8 mouse cellular contexts compared by ENCODE assay signal in the genomic region with DNA sequence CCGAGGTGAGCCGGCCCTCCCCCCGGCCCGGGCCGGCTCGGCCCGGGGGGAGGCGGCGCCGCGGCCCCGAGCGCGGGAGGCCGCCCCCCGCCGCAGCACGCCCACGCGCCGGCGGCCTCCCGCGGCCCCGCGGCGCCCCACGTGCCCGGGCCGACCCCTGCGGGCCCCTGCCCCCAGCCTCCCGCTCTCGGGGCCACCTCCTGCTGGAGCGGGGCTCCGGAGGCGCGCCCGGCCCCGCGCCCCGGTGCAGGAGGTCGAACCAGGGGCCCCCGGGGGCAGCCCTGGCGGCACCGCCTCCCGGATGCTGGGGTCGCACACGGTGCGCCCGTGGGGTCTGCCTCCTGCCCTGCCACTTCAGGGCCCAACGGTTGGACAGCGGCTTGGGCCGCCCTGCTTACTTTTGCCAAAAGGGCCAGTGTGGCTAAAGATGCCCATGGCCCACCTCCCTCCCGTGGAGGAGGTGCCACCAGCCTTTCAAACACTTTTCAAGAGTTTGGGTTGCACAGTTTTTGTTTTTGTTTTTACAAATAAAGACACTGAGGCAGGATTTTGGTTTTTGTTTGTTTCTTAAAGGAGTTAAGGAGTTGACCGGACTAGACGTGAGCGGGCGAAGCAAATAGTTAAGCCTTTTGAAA. TPM values are rescaled to one million over a fixed set of nuclear protein-coding genes. Genes with fewer than 3 reads are reported as not detected.
A peak's percentile ranks its signal among the peaks of the same experiment; 100 is the strongest.
DNase-seq lines count a peak whose midpoint lies in the region; ATAC-seq lines count a peak whose summit lies in the region.

No protein-coding gene starts in this region.

- no peaks in the 10 kb centered on the region for H3K9me3 ChIP-seq in forebrain, embryonic 16.5 days (ENCODE audit: control insufficient read depth, low read length)
- no peaks in the 10 kb centered on the region for H3K9me3 ChIP-seq in hindbrain, embryonic 14.5 days (ENCODE audit: control insufficient read depth, low read length)
- no peaks in the 10 kb centered on the region for H3K9me3 ChIP-seq in limb, embryonic 12.5 days
- H3K9me3 ChIP-seq in midbrain, embryonic 14.5 days (ENCODE audit: control insufficient read depth, low read length), result no peaks in the 10 kb centered on the region

- ATAC-seq in forebrain, embryonic 16.5 days, result peak; percentile 69
- peak; percentile 77; the same call in 1 of the 2 replicates for ATAC-seq in hindbrain, embryonic 14.5 days (ENCODE audit: low FRiP score)
- peak; percentile 34 for ATAC-seq in limb, embryonic 12.5 days (ENCODE audit: insufficient number of reproducible peaks, insufficient read depth, low FRiP score, low TSS enrichment, low read depth)
- ATAC-seq in midbrain, embryonic 14.5 days (ENCODE audit: low FRiP score, low TSS enrichment), result peak; percentile 79

- H3K4me2 ChIP-seq in forebrain, embryonic 16.5 days (ENCODE audit: low read length), result peak overlapping the region; percentile 96
- H3K4me2 ChIP-seq in hindbrain, embryonic 14.5 days (replicated peaks), result peak overlapping the region; percentile 98
- peak overlapping the region; percentile 87 for H3K4me2 ChIP-seq in limb, embryonic 12.5 days
- H3K4me2 ChIP-seq in midbrain, embryonic 14.5 days (ENCODE audit: low read length), result peak overlapping the region; percentile 87

- DNase-seq in ovary, postnatal 10 days (ENCODE audit: low spot score), result peak; percentile 24
- no peak for DNase-seq in ovary, adult 18-20 months (ENCODE audit: low spot score)
- peak; percentile 23 to 62 for DNase-seq in cerebellum, adult 18-20 months
- DNase-seq in hindbrain, embryonic 14.5 days (ENCODE audit: low spot score), result peak; percentile 46
- peak; percentile 63 for DNase-seq in midbrain, embryonic 14.5 days
- DNase-seq in testis, postnatal 14 days (ENCODE audit: low spot score), result peak; percentile 74

- peak overlapping the region; percentile 90 for H3K27ac ChIP-seq in forebrain, embryonic 16.5 days (ENCODE audit: low read length)
- H3K27ac ChIP-seq in hindbrain, embryonic 14.5 days, result peak overlapping the region; percentile 98
- peak overlapping the region; percentile 99 for H3K27ac ChIP-seq in limb, embryonic 12.5 days
- H3K27ac ChIP-seq in midbrain, embryonic 14.5 days (replicated peaks; ENCODE audit: low read depth, low read length), result peak overlapping the region; percentile 97

- H3K9ac ChIP-seq in forebrain, embryonic 16.5 days (replicated peaks; ENCODE audit: low read depth, low read length), result peak overlapping the region; percentile 98
- peak overlapping the region; percentile 98 for H3K9ac ChIP-seq in hindbrain, embryonic 14.5 days
- peak overlapping the region; percentile 98 for H3K9ac ChIP-seq in limb, embryonic 12.5 days (replicated peaks)
- H3K9ac ChIP-seq in midbrain, embryonic 14.5 days (replicated peaks; ENCODE audit: low read length), result peak overlapping the region; percentile 97

- H3K27me3 ChIP-seq in forebrain, embryonic 16.5 days (replicated peaks; ENCODE audit: control insufficient read depth, insufficient read depth, low read length), result no peaks in the 10 kb centered on the region
- no peaks in the 10 kb centered on the region for H3K27me3 ChIP-seq in hindbrain, embryonic 14.5 days (ENCODE audit: control insufficient read depth, insufficient read depth, low read length)
- H3K27me3 ChIP-seq in limb, embryonic 12.5 days, result no peaks in the 10 kb centered on the region
- H3K27me3 ChIP-seq in midbrain, embryonic 14.5 days (ENCODE audit: control insufficient read depth, insufficient read depth, low read length), result no peaks in the 10 kb centered on the region

- H3K4me3 ChIP-seq in forebrain, embryonic 16.5 days (replicated peaks; ENCODE audit: low read length), result peak overlapping the region; percentile 68
- peak overlapping the region; percentile 81 for H3K4me3 ChIP-seq in hindbrain, embryonic 14.5 days (replicated peaks; ENCODE audit: low read length)
- H3K4me3 ChIP-seq in limb, embryonic 12.5 days (replicated peaks), result peak overlapping the region; percentile 76
- H3K4me3 ChIP-seq in midbrain, embryonic 14.5 days (replicated peaks; ENCODE audit: low read depth, low read length), result peak overlapping the region; percentile 71

- H3K4me1 ChIP-seq in forebrain, embryonic 16.5 days (replicated peaks; ENCODE audit: control insufficient read depth, insufficient read depth, low read length), result peaks cover 19% of the 10 kb centered on the region
- H3K4me1 ChIP-seq in hindbrain, embryonic 14.5 days (replicated peaks; ENCODE audit: control insufficient read depth, insufficient read depth, low read length), result peaks cover 29% of the 10 kb centered on the region
- peaks cover 46% of the 10 kb centered on the region for H3K4me1 ChIP-seq in limb, embryonic 12.5 days (replicated peaks)
- H3K4me1 ChIP-seq in midbrain, embryonic 14.5 days (ENCODE audit: control insufficient read depth, insufficient read depth, low read length), result peaks cover 18% of the 10 kb centered on the region

- no peaks in the 10 kb centered on the region for H3K36me3 ChIP-seq in forebrain, embryonic 16.5 days (ENCODE audit: control insufficient read depth, insufficient read depth)
- no peaks in the 10 kb centered on the region for H3K36me3 ChIP-seq in hindbrain, embryonic 14.5 days (replicated peaks; ENCODE audit: control insufficient read depth, insufficient read depth)
- no peaks in the 10 kb centered on the region for H3K36me3 ChIP-seq in limb, embryonic 12.5 days
- H3K36me3 ChIP-seq in midbrain, embryonic 14.5 days (ENCODE audit: control insufficient read depth, insufficient read depth, low read length), result no peaks in the 10 kb centered on the region

- WGBS in forebrain, embryonic 16.5 days, result 6% methylated on average over 34 of the region's 58 CpGs
- WGBS in hindbrain, embryonic 14.5 days, result 5% methylated on average over 32 of the region's 58 CpGs
- 3% methylated on average over 47 of the region's 58 CpGs for WGBS in limb, embryonic 12.5 days
- WGBS in midbrain, embryonic 14.5 days, result 3% methylated on average over 54 of the region's 58 CpGs

RNA-seq across cellular contexts. Expression of gene Casd1, which starts 0.8 kb away (rescaled TPM):
- 36.8 and 41.7 TPM in 2 replicates for polyA plus RNA-seq in forebrain, embryonic 16.5 days (2015; fragmentation: Nextera tagmentation; extraction: Ambion mirVana)
- 57.9 and 63.7 TPM in 2 replicates for polyA plus RNA-seq in hindbrain, embryonic 14.5 days (2014; fragmentation: Nextera tagmentation; extraction: Ambion mirVana)
- polyA plus RNA-seq in limb, embryonic 12.5 days (2016; fragmentation: Nextera tagmentation; extraction: Ambion mirVana), result 51.6 and 53.1 TPM in 2 replicates
- 43.2 and 61.9 TPM in 2 replicates for polyA plus RNA-seq in midbrain, embryonic 14.5 days (2014; fragmentation: Nextera tagmentation; extraction: Ambion mirVana)
